19 mouse cellular contexts compared by ENCODE assay signal in genomic region chr2:59181321-59182113, GRCm38 (mm10). TPM values are rescaled to one million over a fixed set of nuclear protein-coding genes. Genes with fewer than 3 reads are reported as not detected.
DNase-seq lines count a peak whose midpoint lies in the region; ATAC-seq lines count a peak whose summit lies in the region.
"Had no signal": no experiment of that assay in that cellular context is flagged by ENCODE, and none has a peak within 500 bp of the region (broad histone marks: within the 10 kb centered on the region; RNA-seq: fewer than 3 reads in every experiment).

No protein-coding gene starts in this region.

- peak; percentile 2 for DNase-seq in kidney, adult 11 months
- peak; percentile 94 for DNase-seq in brain, adult 2 months (ENCODE audit: low read depth, low spot score)
- peak; percentile 59 for DNase-seq in cerebellum, adult 11 months
- DNase-seq in cerebellum, postnatal 14 days, result peak; percentile 43 to 75
- no peak for DNase-seq in left cerebral cortex, postnatal 14 days (ENCODE audit: low spot score in 2 of 2)
- DNase-seq: adrenal gland, postnatal 36 days; heart, adult 2 months; kidney, postnatal 36 days; layer of hippocampus, postnatal 36 days; midbrain, embryonic 14.5 days; retina, postnatal 1 day had no signal

- H3K4me3 ChIP-seq in kidney, embryonic 14.5 days (ENCODE audit: low read length), result no peak overlapping the region
- H3K4me3 ChIP-seq: forebrain, embryonic 15.5 days; heart, adult 2 months; limb, embryonic 10.5 days; liver, embryonic 12.5 days; lung, embryonic 15.5 days had no signal

- no peak overlapping the region for H3K9ac ChIP-seq in kidney, embryonic 14.5 days (ENCODE audit: low read depth, low read length)
- H3K9ac ChIP-seq: forebrain, embryonic 15.5 days; liver, embryonic 12.5 days; lung, embryonic 15.5 days had no signal

- 84% methylated on average over 15 of the region's 15 CpGs for WGBS in kidney, embryonic 14.5 days

- H3K4me1 ChIP-seq in kidney, embryonic 14.5 days (ENCODE audit: control insufficient read depth, insufficient read depth, low read length), result peaks cover 11% of the 10 kb centered on the region; the same call in 1 of the 2 replicates
- H3K4me1 ChIP-seq: limb, embryonic 10.5 days had no signal

- no peak overlapping the region for H3K4me2 ChIP-seq in kidney, embryonic 14.5 days (replicated peaks; ENCODE audit: low read depth, low read length)
- H3K4me2 ChIP-seq: forebrain, embryonic 15.5 days; liver, embryonic 12.5 days; lung, embryonic 15.5 days had no signal

- no peak for ATAC-seq in kidney, embryonic 14.5 days (ENCODE audit: low FRiP score, low TSS enrichment)
- ATAC-seq in megakaryocyte, adult 5-6 weeks (ENCODE audit: poor library complexity, severe bottlenecking), result no peak
- ATAC-seq: forebrain, embryonic 15.5 days; intestine, embryonic 16.5 days; liver, embryonic 12.5 days had no signal

- H3K9me3 ChIP-seq in kidney, embryonic 14.5 days (ENCODE audit: control insufficient read depth, low read length), result no peaks in the 10 kb centered on the region
- H3K9me3 ChIP-seq: forebrain, embryonic 15.5 days; limb, embryonic 10.5 days; liver, embryonic 12.5 days; lung, embryonic 15.5 days had no signal

- no peaks in the 10 kb centered on the region for H3K36me3 ChIP-seq in kidney, embryonic 14.5 days (ENCODE audit: control insufficient read depth, insufficient read depth, low read length)
- H3K36me3 ChIP-seq: forebrain, embryonic 15.5 days; limb, embryonic 10.5 days; liver, embryonic 12.5 days; lung, embryonic 15.5 days had no signal

- H3K27me3 ChIP-seq in kidney, embryonic 14.5 days (ENCODE audit: control insufficient read depth, insufficient read depth, low read length), result no peaks in the 10 kb centered on the region
- H3K27me3 ChIP-seq: forebrain, embryonic 15.5 days; liver, embryonic 12.5 days; lung, embryonic 15.5 days had no signal

- no peak overlapping the region for H3K27ac ChIP-seq in kidney, embryonic 14.5 days (ENCODE audit: low read depth, low read length)
- H3K27ac ChIP-seq: forebrain, embryonic 15.5 days; heart, adult 2 months; limb, embryonic 10.5 days; liver, embryonic 12.5 days; lung, embryonic 15.5 days had no signal

- intact Hi-C loops in left cerebral cortex, postnatal 14 days (cut with DNase I), result no loop called here

RNA-seq across cellular contexts. Expression of gene Pkp4, which starts 20.9 kb away (rescaled TPM):
- 29.7 and 31.1 TPM in 2 replicates for polyA plus RNA-seq in kidney, embryonic 14.5 days (2014; fragmentation: Nextera tagmentation; extraction: Ambion mirVana)
- total RNA-seq in megakaryocyte, adult 5-6 weeks (2015), result 10.6 and 17.0 TPM in 2 replicates
- total RNA-seq in megakaryocyte, adult 5-6 weeks (2017), result 9.6 and 12.7 TPM in 2 replicates
- total RNA-seq in left cerebral cortex, postnatal 14 days (2021), result 100 to 1,000 TPM; 214 to 223 TPM

RNA-seq across cellular contexts. Expression of gene Ccdc148, which starts 21.0 kb away (rescaled TPM):
- 1.0 and 1.2 TPM in 2 replicates for polyA plus RNA-seq in kidney, embryonic 14.5 days (2014; fragmentation: Nextera tagmentation; extraction: Ambion mirVana)
- total RNA-seq in megakaryocyte, adult 5-6 weeks (2015), result 0.02 and 0.21 TPM in 2 replicates
- 0.08 and 0.11 TPM in 2 replicates for total RNA-seq in megakaryocyte, adult 5-6 weeks (2017)
- total RNA-seq in left cerebral cortex, postnatal 14 days (2021), result 10 to 100 TPM; 10.6 to 11.4 TPM
- total RNA-seq: gastrocnemius, adult 8-10 months had no signal

Comparison
In these comparisons a context has a peak if more than half of its experiments do, and no peak if none do; other contexts are left out.
1. DNase-seq: peak in kidney, adult 11 months (single experiment), brain, adult 2 months (single experiment), cerebellum, adult 11 months (single experiment) and cerebellum, postnatal 14 days (2 of 2); none in left cerebral cortex, postnatal 14 days (0 of 2).
2. RNA of gene Pkp4, which starts 20.9 kb away (total RNA-seq): 214 to 223 TPM in left cerebral cortex, postnatal 14 days; 9.6 to 17.0 TPM in megakaryocyte, adult 5-6 weeks; every median in the first group is over 10 times any median in the second.
3. RNA of gene Ccdc148, which starts 21.0 kb away (total RNA-seq): 10.6 to 11.4 TPM in left cerebral cortex, postnatal 14 days; 0.02 to 0.21 TPM in megakaryocyte, adult 5-6 weeks; every median in the first group is over 4 times any median in the second.